Mouse (Mus musculus) fat pad, adult 2 months (tissue): ENCODE measurements around the gene Phldb2.

Experiments used
- DNase-seq: peaks from one replicate; pipeline ENCODE4 v3.0.0-alpha.2; 2011; ENCODE audit warnings: low read depth, low spot score; ENCODE audit errors: extremely low read depth

Gene Phldb2

DNA sequence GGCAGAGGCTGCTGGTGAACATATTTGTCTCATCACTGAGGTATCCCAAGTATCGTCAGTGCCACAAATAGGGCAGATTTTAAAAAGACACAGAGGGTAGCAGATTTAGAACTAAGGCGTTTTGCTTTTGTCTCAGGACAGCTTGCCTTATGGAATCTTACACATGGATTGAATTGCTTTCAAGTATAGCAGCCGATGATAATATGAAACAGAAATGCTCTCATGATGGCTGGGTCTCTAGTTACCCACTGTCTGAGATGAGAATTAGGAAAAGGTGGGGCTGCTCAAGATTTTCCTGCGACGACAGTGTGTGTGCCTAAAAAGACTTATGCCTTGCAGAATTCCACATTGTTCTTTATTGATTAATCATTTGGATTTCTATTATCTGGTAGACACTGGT, 58.4 kb downstream of the Phldb2 start:
- DNase-seq = no peak

DNA sequence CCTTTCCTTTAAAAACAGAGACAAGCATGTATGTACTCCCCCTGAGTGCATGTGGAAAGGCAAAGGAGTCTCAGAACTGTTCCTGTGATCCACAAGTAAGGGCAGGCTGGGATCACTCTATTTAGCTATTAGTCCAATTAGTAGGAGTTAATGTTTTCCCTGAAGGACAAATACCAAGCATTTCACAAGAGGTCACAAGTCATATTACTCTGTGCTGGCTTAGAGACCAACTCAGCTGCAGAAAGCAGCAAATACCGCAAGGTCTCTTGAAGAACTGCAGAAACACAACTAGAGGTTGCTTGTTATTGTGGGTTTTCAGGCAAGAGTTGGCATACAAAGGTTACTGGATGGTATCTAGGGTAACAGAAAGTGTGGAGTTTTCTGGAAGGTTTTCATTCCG, 59.6 kb downstream of the Phldb2 start:
- no peak for DNase-seq

DNA sequence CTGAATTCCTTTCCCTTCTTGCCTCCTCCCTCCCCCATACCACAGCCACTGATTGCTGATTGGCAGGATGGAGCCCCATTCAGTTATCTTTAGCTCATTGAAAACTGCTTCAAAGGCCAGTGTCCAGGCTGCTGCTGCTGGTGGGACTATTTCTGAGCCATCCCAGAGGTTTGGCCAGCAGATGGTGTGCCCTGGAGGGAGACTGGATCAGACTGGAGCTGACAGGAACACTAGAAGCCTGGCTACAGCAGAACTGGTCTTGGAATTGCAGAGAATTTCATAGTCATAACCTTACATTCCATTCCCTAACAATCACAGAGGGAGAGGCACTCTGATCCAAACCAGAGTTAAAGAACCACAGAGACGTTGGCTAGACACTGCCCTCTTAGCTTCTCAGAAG, 60.5 kb downstream of the Phldb2 start:
- DNase-seq = no peak

DNA sequence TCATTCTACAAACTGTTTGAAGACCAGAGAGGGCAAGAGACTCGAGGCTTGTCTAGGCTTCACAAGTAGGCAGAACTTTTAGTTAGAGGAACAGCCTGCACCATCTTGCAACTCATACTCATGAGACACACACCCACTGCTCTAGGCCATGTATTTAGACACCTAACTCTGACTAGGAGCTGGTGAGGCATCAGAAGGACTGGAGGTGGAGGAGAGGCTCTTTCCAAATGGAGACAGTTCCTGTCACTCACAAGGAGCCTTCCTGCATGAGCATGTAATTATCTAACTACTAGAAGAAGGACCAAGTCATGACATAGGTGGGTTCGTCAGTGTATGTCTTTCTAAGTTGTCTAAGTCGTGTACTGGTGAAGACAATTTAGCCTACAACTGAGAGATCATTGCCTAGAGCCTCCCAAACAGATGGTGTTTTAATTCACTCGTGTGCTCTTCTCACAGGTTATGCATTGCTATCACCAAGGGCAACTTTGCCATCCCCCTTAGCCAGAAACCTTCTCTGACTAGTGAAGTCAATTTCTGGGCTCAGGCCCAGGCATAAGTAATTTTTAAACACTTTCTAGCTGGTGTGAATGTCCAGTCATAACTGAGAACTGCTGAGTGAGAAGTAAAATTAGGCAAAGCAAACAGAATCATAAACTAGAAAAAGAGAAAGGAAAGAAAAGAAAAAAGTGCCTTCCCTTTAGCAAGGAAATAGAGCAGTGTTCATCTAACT, 62.8 kb downstream of the Phldb2 start:
- DNase-seq = no peak

DNA sequence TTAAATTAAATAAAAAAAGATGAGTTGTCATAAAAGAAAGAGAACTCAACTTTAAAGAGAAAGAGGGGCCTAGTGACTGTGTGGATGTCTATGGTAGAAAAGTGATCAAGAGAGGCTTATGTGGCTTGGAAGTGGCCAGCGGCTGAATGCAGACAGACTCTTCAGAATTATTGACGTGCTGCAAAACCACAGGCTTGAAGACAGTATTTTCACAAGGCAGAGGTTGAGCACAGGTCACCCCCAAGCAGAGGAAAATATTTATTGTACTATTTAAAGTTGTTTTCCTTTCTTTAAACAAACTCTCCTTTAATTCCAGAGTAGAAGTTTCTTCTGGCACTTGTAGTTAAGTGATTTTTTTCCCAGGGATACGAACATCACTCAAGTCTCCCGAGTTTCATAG, 63.8 kb downstream of the Phldb2 start:
- DNase-seq = no peak

DNA sequence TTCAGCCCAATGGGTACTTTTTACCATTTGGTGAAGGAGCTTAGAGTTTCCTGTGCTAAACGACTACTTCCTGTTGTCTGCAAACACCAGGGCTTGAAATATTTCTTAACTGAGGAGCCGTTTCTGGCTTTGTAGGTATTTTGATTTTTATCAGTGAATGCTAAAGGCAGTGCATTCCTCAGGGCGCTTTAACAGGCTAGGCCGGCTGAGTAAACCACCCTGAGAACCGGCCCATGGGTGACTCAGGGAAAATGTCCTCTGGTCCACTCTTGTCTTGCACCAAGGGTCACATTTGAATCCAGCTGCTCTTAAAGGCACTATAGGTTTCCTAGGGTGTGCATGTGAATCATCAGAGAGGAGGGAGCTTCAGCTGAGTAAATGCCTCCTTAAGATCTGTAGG, 66.8 kb downstream of the Phldb2 start:
- DNase-seq = no peak

DNA sequence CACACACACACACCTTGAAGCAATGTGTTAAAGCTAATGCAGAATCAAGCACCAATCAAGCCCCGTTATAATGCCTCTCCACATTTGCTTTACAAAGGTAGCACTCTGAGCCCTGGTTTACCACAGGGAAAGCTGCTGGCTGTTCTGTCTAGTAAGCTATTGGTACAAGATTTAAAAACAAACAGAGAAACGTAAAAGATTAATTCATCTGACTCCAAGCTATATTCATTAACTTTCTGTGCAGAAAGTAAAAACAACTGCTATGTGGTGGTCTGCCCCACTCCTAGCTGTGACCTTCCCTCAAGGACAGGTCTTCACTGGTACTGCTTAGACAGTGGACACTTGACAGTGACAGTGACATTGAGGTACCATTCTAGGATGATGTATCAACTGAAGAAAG, 69.2 kb downstream of the Phldb2 start:
- no peak for DNase-seq

DNA sequence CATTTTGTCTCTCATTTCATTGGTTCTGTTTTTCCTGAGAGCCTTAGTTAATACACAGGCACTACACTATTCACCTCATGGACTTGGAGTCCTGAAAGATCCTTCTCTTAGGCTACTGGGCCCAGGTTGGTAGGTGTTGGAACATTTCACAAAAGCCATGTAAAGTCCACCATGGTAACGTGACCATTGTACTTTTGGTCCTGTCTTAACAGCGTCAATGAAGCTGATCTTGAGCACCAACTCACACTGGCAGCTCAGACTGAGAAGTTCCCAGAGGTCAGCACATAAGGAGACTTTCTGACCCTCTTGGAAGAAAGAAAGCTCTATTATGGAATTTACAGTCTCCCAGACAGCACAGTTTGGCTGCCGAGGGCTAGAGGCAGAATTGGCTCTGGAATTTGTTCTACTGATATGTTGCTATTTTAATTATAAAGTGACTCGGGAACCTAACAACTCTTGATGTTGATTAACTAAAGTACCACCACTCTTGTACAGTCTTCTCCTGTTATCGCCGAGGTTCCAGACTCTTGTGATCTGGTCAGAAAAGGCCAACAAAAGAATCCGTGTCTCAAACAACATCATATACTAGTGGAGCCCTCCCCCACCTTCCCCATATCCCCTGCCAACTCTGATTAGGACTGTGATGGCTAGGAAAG, 72.1 kb downstream of the Phldb2 start:
- DNase-seq = no peak

DNA sequence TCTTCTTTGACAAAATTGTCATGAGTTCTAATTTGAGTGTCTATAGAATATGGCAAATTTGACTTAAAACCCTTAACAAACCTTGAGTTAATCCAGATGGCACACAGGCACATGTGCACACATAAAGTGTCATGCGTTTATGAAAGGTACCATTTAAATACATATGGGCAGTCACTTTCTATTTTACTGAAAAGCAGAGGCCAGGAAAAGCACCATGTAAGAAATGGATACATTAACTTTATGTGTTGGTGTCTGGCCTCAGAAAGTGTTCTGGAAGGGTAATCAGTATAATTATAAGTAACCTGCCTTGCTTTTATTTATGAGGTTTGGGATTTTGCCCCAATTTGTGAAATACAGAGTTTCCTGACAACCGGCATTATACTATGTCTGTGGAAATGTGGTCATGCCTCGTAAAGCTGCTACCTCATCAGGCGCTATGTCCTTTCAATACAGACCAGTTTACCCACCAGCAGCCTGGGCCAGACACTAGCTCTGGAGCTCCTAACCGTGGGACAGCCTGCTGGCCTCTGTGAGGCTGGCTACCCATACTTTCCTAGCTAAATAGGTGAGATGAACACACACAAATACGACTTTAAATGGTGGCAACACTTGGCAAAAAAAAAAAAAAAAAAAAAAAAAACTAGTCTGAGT, 73.2 kb downstream of the Phldb2 start:
- no peak for DNase-seq

DNA sequence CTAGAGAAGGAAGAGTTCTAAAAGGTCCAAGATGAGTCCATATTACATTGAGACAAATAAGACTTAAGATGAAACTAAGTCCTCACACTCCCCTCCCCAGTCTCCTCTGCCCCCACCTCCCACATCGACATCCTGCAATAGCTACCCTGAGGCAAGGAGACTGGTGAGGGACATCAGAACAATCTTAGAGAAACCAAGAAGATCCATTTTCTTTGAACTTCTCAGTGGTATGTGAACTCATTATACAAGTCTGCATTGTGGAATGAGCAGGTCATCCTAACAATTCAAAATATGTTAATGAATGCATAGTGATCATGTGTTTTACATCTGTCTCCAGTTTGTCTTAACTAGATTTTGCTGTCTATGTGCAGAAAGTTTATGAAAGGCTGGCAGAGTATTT, 75.7 kb downstream of the Phldb2 start:
- no peak for DNase-seq

DNA sequence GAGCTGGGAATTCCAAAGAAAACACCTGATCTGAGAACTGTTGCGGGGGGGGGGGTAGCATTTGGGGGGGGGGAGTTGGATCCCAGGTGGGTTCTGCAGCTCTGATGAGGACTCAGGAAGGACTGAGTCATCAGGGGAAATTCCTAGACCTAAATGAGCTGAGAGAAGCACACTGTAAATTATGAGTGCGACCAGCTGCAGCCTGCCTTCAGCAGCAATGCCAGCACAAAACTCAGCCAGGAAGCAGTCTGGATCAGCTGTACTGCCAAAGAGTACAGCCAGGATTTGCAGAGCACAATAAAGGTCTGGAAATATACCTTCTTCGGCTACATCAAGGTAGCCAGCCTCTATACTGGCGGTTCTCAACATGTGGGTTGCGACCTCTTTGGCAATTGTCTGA, 76.2 kb downstream of the Phldb2 start:
- DNase-seq = no peak

DNA sequence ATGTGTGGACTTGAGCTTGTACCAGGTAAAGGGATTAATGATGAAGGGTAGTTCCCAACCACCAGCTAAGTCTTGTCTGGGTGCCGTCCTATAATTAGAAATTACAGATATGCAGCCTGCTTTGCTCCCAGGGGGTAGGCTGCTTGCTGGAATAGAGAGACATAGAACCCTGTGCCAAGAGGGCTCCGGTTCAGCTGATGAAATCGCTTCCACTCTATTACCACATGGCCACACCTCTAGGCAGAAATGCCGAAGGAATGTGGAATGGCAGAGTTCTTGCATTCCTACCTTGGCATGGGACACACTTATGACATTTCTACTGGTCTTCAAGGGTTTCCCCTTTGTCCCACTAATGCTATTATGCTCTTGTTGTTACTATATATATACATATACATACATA, 80.0 kb downstream of the Phldb2 start:
- peak; percentile 31 for DNase-seq

DNA sequence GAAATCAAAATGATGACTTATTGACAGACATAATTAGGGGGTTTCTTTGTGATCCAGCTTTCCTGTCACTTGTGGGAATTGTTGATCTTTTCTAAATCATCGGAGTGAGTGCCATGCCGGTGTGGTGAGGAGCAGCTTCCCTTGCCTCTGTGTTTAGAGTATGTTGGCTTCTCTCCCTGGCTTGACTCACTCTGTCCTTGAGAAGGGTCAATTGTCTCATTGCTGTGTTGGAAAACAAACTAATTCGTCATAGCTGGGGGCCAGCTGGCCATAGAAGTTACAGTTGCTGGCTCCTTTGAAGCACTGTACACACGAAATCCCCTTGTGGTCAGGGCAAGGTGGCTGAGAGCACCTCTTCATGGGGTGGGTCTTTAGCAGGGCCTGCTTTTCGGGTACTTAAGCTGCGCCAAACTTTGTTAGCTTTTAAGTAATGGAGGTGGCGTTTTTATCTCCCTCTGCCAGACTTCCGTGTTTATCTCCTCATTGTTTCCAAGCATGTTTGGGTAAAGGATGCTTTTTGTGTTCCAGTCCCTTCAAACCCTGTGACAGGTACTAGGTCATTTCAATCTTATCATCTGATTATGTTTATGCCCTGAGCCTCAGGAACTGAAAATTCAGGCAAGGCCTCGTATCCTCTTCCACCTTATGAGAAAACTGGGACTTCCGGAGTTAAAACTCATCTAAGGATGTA, 82.0 kb downstream of the Phldb2 start:
- no peak for DNase-seq

DNA sequence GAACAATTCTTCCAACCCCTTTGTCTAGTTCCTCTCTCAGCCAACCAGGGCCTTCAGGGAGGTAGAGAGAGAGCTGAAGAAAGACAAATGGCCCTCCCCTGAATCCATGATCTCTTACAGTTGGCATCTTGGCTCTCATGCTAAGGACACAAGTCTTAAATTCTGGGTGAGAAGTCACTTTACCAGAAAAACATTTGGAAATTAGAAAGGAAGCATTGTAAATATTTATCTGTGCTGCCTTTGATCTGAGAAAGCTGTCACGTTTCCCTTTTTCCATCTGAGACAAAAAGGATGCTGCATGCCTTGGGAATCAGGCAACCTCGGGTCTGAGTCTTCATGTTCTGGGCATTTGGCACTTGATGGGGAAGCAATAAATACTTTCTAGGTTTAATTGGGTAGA, 82.7 kb downstream of the Phldb2 start:
- DNase-seq = no peak

DNA sequence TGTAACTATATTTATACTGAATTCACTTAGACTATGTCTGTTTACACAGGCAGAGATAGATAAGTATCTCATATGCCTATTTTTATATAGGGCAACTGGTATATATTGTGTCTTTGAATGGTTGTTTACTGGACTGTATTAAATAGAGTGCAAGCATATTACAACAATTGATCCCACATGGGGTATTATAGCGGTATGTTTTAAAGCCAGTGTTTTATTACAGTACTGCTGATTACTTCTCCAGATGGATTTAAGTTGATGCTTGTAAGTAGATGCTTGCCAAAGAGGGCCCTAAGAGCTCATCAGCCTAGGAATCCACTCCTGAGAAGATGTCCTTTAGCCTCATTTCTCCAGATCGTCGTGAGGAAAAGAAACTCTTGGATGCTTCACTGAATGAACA, 84.4 kb downstream of the Phldb2 start:
- DNase-seq = no peak

DNA sequence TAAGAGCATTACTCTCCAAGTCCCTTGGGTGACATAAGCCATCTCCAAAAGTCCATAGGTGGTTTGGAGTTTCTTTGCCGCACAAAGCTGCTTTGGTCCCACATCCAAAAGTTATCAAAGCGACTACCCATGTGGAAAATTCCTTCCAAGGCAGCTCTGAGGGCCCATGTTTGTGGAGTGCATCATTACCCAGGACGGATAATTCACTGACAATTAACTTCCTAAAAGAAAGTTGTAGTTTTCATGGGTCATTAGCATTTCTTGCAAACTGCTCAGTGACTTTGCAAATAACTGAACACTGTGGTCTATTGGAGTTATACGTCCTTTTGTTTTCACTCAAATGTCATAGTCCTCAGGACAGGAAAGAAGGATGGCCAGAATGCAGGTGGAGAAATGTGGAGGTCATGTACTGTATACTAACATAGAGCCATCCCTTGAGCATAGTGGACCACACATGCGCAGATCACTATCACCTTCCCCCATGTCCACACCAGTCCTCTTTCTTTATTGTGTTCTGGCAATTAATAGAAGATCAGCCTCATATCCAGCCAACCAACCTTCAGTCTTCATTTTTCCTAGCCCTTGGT, 96.0 kb downstream of the Phldb2 start:
- DNase-seq = no peak

DNA sequence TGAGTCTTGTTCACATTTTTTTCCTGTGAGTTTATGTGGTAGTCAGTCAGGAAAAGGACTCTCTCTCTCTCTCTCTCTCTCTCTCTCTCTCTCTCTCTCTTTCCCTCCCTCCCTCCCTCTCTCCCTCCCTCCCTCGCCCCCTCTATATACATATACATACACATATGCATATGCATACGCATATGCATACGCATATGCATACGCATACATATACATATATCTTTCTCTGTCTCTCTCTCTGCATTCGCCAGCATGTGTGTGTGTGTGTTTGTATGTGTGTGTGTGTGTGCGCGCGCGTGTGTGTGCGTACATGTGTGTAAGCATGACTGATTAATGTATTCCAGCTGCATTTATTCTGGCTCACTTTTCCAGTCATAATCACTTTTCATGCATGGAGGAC, 98.9 kb downstream of the Phldb2 start:
- no peak for DNase-seq

DNA sequence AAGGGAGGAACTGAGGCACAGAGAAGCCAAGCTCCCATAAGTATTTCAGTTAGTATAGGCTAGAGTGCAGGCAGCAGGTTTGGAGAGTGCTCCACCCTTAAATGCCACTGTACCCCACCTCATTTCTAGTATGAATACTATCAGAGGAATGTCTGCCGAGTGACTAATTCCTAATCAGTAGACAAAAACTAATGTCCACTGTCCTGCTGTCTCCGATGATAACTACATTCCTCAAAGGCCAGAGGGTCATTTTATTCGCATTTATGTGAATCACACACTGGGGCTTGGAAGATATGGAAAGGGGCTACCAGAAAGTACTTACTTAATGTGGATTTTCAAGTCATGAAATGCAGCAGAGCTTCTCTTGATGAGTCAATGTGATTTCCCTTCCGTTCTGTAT, 104.4 kb downstream of the Phldb2 start:
- no peak for DNase-seq

DNA sequence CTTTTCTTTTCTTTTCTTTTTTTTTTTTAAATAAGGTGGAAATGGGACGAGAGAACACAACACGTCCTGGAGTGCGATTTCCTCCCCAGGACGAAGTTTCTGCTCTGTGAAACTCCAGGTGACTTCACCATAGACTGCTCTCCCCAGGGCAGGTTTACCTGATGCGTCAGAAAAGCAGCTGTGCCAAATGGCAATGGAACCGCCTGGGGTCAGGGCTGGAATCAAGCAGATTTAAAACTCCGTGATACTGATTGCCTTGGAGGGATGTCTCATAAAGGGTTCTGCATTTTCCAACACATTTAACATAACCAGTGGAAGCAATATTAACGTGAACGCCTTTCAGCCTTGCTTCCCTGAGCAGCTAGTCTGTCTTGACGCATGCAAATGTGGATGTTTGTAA, 108.5 kb downstream of the Phldb2 start:
- no peak for DNase-seq

DNA sequence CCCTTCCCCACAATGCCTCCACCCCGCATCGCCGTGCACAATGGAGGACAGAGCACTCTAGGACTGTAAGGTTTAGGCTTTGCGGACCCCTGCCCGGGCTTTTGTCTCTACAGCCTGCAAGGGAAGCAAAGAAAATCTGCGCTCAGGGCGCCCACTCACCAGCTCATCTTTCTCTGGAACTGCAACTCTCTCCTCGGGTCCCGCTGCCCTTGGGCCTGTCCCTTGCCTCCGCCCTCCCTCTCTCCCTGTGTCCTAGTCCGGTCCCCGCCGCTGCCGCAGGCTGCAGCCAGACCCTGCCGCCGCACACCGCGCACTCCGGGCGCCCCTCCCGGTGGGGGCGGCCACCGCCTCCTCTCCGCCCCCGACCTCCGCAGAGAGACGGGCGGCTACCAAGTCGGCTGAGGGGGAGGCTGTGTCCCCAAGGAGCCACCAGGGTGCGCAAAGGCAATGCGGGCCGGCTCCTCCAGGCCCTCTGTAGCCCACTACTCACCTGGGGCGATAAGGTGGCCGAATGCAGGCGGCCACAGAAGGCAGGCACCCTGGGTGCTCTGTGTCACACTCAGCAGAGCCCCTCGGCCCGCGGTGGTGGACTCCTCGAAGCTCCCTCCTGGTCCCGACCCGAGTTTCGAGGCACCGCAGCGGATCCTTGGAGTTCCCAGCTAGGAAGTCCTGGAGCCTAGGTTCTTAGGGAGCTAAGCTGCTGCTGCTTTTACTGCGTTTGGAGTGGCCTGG, 109.2 kb downstream of the Phldb2 start:
- no peak for DNase-seq

DNA sequence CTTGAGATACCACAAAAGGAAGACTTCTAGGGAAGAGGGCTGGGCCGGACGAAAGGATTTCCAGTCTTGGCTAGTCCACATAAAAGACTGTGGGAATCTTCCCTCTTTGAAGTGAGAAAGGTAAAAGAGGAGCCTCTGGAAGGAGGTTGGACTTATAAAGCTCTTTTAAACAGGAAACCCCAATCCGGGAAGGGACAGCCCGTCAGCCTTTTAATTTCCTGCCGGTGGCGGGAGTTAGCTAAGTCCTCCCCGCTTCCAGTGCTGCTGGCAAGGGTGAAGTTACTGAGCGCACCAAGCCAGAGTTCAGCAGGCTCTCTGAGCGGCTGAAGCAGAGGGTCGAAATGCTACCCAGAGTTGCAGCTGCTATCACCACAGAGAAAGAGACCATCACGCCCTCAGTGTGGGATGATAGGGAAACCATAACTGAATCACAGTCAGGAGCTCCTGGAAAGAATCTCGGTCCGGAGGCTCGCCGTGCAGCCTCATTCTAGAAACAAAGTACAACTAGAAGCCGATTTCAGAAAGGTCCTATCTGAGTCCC, 110.0 kb downstream of the Phldb2 start:
- no peak for DNase-seq
